Mouse (Mus musculus): ENCODE measurements around the gene Slc35b1. TPM values are rescaled to one million over a fixed set of nuclear protein-coding genes. Genes with fewer than 3 reads are reported as not detected.
A peak's percentile ranks its signal among the peaks of the same experiment; 100 is the strongest.
"Not testable (repeated sequence)": the region's sequence is repeated elsewhere in the genome, so short reads cannot be mapped to it uniquely, and the experiment has no call there.

Slc35b1 gene
- total RNA-seq, 2 experiments from 2014 or later: 70.3 to 75.0 TPM

DNA sequence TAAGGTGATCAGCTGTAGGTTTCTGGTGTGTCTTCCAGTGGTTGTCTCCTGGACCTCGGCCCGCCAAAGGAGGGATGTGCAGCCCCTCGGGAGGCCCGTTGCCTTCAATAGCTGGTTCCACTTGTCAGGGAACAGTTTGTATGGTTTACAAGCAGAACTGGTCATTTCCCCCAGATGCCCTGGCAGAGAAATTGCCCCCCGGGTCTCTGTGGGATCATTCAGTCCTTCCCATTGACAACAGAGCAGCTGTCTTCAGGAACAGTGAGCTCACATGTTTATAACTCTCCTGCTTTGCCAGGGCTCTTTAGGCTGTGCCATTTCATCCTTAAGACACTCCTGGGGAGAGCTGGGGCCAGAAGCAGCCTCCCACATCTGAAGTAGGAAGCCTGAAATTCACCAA is 9.6 kb downstream of the Slc35b1 start:
- no peak for DNase-seq

DNA sequence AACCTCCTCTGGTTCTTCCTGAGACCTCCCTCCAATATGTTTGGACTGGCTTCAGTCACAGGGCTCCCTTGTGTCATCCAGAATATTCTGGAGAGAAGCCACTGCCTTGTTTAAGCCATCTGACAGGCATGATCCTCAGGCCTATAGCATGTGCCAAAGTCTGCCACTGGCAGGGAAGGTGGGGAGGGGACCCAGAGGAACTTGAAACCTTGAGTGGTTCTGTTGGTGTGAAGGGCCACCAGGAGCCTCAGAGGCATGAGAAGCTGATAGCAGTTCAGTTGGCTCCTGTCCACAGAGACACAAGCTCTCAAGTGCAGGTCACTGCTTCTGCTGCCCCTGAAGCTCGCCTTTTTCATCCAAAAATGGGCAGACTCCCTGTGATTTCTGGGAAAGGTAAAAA is 12.1 kb downstream of the Slc35b1 start:
- no peak for DNase-seq

DNA sequence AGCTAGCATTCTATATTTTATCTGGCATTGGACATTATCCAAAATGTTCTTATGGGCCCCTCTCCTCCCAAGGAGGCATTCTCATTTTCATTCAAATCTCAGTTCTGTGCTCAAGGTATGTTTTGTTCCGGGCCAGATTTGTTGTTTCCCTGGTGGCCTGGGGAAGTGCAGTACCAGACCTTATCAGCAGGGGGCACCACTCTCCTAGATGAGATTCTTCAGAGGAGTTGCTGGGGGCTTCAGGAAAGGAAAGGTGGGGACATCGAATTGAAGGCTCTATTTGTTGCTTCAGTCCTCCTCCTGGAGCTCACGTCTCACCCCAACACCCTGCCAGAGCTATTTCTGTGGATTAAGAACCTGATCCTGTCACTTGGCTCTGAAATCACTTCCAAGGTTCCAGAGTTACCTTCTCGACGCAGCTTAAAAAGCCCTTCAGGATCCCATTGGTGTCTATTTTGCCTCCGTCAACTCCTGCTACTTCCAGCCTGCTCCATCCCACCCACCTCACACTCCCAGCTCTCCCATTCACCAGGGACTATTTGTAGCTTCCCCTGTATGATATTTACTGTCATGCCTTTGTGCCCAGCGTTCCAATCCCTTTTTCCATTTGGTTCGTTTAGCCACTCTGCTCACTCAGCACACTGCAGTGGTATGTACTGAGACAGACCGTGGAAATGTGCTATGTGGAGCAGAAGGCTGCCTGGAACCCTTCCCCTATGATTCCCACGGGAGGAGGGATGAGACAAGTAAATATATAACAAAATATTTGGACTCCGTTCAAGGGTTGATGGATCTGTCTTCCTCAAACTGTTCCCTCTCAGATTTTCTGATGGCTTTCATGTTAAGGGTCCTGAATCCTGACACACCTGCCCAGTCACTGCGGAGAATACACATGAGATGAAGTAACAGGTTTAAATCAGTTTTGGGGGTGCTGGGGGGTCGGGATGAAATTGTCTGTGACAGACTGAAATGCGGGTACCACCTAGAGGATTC is 13.6 kb downstream of the Slc35b1 start:
- DNase-seq: peak; percentile 76 to 80

DNA sequence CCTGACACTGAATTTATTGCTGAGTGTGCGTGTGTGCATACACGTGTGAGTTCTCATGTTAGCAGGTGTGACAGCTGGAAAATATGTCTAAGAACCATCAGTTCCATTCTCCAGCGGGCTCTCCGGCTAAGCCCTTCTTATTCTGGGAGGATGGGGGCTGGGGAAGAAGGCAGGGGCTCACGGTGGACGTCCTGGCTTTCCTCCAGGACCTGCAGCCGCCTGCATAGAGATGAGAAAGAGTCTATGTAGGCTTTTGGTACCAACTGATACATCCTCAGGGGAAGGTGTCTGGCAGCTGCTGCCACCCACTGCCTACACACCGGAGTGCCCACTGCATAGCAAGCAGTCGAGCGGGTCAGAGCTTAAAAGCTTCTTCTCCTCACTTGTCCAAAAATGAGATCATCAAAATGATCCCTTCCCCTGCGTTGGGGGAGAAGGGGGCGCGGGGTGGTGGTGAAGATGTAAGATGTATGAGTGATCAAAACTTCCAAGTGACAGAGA is 15.1 kb downstream of the Slc35b1 start:
- DNase-seq: no peak

DNA sequence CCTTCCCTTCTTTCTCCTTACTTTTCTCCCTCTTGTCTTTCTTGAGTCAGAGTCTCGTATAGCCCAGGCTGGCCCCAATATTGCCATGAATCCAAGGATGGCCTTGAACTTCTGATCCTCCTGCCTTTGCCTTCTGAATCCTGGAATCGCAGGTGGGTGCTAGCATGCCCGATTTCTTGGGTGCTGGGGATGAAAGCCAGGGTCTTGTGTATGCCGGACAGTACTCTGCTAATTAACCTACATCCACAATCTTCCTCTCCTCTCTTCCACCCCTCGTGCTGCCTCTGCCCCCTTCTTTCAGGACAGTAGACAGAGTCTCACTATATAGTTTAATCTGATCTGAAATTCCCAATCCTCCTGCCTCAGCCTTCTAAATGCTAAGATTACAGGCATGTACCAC is 17.1 kb downstream of the Slc35b1 start:
- no peak for DNase-seq

DNA sequence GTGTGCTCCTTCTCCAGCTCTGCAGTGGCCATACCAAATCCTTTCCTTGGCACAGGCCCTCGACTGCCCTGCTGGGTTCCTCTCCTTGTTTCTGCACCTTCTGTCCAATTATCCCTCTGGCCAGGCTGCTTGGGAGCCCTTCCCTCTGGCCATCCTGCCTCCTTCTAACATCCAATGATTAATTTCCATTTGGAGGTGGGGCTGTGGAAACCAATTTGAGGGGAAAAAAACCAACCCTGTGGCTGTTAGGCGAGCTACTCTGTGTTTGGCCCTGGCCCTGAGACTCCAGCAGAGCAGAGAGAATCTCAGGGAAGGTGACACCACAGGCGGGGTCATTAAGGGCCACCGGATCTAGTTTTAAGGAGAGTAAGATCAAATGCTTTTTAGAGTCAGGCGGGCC is 17.7 kb downstream of the Slc35b1 start:
- peak; percentile 47 to 61 for DNase-seq

DNA sequence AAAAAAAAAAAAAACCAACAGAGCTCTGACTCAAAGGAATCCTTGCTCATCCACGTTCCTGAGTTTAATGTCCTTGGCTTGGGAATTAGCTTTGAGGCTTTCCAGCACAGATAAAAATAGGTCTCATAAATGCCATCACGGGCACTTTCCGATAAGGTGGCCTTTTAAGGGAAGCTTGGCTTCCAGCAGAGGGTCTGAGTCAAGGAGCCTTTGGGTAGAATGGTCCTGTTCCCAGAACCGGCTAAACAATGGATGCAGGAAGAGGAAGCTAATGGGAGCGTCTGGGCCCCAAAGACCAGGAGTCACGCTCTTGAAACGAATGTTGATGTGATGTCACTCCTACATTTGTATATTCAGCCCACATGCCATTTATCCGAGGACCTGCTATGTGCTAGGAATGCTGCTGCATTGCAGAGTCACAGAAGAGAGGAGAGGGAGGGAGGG is 18.2 kb downstream of the Slc35b1 start:
- peak; percentile 65 to 66 for DNase-seq

DNA sequence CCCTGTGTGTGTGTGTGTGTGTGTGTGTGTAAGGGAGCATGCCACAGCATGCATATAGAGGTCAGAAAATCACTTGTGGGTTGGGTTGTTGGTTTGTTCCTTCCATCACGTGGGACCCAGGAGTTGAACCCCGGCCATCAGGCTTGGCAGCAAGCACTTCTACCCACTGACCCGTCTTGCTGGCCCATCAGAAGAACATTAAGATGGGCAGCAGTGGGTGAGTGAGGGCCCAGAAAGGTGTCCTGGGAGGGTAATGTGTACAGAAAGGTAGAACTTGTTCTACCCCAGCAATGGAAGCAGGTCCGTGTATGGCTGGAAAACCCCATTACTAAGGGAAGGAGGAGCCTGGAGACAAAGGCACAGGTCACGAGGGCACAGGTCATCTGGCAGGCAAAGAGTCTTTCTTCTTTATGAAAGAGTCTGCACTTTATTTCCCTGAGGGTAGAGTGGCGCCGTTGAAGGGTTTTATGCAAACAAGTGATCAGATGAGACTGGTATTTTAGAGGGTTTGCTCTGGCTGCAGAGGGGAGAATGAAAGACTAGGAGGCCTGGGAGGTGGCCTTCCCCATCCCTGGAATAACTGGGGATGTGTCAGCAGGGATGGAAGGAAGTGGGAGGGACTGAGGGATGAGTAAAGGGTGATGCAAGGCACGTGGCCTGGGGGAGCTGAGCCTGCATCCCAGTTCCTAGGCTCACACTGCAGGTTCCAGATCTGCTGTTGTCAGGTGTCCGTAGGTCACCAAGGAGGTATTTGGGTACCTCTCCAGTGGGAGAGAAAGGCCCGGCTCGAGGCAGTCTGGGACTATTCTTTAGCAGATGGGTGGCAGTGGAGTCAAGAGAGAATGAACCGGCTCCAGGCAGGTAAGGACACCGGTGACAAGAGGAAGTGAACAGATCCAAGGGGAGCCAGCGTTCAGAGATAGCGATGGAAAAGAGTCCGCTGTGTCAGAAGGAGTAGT is 19.2 kb downstream of the Slc35b1 start:
- DNase-seq: peak; percentile 60 to 61

DNA sequence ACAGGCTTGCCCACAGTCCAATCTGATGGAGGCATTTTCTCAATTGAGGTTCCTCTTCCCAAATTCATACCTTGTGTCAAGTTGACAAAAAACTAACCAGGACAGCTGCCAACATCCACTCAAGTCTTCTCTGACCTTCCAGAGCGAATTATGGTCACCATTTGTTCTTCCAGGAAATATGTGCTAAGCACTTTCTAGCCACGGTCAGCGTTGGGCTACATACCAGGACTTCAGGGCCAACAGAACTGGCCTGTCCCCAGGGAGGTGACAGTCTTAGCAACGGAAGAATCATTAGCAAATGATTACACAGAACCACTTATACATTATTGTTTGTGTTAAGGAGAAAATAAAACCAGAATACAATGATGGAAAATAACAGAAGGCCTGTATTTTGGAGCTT is 21.3 kb downstream of the Slc35b1 start:
- peak; percentile 24 to 52 for DNase-seq

DNA sequence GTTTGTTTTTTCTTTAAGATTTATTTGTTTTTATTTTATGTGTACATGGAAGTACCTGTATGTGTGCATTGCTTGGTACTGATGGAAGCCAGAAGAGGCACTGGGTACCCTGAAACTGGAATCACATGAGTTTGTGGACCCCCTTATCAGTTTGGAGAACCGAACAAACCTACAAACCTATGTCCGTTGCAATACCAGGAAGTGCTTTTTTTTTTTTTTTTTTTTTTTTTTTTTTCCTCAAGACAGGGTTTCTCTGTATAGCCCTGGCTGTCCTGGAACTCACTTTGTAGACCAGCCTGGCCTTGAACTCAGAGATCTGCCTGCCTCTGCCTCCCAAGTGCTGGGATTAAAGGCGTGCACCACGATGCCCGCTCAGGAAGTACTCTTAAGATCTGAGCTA is 21.9 kb downstream of the Slc35b1 start:
- not testable (repeated sequence) for DNase-seq

DNA sequence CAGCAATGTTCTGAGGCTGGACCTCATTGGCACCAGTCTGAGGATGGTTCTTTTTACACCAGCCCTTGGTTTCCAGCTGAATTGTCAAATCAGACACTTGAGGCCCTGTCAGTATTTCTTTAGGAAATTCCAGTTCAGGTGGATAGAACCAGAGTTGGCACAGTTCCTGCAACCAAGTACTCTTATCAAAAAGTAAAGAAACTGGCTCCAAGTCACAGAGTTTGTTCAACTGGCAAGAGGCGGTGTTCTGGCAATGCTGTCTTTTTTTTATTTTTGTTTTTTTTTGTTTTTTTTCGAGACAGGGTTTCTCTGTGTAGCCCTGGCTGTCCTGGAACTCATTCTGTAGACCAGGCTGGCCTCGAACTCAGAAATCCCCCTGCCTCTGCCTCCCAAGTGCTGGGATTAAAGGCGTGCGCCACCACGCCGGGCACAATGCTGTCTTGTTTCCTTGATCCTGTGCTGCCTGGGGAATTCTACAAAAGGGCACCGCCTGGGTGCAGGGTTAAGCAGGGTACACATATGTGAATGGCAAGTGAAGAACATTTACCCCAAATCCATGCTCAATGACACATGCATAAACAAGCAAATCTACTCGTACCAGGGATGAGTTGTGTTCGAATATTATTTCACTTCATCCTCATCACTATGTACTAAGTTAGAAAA is 25.1 kb downstream of the Slc35b1 start:
- DNase-seq: no peak

DNA sequence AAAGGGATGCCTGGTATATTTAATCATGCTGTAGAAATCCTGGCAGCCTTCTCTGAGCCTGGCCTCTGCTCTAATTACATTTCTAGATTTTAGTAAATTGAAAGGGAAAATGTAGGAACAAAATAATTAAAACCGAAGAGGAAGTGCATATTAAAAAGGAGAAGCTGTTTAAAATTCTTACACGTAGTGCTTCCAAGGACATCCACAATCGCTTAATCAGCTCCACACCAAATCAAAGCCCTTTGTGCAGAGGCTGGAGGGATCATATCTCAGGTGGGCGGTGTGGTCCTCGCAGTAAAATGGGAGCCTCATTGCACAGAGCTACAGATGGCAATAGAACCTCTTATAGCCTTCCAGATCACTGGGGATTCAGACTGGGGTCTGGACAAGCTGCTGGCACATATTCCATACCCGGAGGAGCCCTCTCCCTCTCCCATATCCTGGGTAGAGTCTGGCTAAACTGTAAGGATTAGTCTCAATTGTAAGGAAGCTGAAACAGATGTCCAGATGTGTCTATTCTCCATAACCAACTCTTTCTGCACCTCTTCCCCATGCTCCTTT is 27.0 kb downstream of the Slc35b1 start:
- no peak for DNase-seq

DNA sequence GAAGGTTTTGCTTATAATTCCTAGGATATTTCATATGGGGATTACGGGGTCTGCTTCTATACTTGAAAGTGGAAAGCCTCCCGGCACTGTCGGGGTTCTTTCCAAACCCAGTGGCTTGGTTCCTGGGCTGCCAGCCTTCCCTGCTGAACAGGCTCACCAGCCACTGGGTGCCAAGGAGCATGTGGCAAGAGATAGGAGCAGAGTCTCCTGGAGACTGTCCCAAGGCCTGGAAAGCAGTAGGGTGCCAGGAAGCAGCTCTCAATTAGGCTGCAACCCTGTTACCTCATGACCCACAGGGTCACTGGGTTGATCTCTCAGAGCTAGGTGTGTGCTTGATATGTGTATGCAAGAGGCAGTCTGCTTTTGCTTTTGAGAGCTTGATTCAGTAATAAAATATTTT is 28.1 kb downstream of the Slc35b1 start:
- DNase-seq: peak; percentile 77 to 84

DNA sequence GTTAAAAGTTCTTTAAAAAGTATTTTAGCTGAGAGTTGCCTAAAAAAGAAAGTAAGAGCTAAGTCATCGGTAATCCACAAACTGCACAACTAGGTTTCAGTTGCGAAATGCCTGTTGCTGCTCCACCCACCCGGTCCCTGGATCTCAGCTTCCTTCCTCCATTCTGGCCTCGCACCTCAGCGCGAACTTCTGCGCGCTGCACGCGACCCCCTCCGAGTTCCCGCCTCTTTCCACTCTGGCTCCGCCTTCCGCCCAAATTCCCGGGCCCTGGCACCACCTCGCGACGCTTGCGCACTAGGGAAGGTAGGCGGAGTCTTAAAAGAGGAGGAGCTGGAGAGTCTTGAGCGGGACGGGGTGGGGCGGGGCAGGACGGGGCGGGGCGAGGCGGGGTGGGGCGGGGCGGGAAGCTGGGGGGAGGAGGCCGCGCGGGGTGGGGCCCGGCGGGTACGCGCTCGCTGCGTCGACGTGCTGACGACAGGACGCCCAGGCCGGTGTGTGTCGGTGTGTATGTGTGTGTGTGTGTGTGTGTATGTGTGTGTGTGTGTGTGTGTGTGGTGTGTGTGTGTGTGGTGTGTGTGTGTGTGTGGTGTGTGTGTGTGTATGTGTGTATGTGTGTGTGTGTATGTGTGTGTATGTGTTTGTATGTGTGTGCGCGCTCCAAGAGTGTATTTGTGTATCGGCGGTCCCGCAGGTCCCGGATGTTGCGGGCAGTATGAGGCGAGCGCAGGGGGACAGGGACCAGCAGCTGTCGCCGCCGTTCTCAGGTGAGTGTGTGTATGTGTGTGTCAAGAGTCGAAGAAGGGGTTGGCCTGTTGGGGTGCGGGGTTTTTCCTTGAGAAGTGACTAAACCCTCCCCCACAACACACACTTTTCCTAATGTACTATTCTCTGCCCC is 29.4 kb downstream of the Slc35b1 start, which contains the start of gene Spop:
Spop (plus strand) TSS at position 440 of the 895 bp plus-strand sequence.
- DNase-seq: peak; percentile 95

DNA sequence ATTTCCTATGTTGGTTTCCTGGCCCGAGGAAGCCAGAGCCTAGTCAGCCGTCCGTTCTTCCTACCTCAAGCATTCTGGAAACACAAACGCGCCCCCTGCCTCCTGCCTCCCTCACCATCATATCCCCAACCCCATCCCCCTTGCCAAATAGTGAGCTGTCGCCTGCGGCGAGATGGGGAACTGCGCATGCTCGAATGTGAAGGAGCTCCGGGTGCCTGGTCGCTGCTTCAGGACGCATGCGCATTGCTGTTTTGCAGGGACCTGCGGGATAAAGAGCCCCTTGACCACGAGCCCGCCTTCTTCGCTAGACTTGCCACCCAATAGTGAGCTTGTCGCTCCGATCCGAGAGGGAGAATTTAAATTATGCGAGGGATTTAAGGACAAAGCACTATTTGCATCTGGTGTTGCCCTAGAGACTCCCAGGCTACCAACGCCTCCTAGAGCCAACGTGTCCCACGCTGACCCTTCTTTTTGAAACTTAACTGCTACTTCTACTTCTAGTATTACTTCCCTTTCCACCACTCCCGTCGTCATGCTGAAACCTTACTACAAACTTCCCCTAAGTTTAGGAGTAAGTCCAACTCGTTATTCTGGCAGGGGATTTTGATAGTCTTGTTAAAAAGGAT is 30.2 kb downstream of the Slc35b1 start:
- DNase-seq: peak; percentile 96

DNA sequence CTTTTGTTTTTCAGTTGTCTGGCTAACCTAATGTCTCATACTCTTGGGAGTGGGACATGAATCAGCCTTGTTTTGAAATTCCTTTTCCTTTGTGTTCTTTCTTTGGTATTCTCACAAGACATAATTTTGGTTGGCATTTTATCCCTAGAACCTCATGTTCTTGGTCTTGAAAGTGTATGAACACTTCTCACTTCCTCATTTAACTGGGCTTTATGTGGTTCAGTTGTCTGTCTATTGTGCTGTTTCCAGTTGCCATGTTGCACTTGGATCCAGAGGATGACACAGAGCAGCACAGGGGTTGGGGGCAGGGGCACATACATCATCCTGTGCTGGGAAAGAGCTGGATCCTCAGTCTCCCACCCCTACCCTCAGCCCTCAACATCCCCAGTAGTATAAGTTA is 31.4 kb downstream of the Slc35b1 start:
- no peak for DNase-seq

DNA sequence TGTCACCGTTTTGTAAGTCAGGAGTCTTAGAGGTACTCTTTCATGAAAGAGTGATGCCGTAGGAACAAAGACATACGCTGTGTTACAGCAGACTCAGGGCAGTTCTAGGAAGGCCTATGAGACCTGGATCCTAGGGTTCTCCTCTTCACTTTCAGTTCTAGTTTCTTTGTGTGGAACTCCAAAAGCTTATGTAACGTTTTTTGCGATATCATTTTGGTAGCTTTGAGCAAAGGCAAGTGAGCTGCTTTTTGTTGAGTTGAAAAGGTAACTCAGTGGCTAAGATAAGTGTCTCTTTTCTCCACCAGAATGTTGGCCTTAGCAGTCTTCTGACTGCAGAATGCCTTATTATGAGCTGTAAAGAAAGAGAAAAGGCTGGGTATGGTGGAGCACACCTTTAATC is 32.8 kb downstream of the Slc35b1 start:
- DNase-seq: no peak

DNA sequence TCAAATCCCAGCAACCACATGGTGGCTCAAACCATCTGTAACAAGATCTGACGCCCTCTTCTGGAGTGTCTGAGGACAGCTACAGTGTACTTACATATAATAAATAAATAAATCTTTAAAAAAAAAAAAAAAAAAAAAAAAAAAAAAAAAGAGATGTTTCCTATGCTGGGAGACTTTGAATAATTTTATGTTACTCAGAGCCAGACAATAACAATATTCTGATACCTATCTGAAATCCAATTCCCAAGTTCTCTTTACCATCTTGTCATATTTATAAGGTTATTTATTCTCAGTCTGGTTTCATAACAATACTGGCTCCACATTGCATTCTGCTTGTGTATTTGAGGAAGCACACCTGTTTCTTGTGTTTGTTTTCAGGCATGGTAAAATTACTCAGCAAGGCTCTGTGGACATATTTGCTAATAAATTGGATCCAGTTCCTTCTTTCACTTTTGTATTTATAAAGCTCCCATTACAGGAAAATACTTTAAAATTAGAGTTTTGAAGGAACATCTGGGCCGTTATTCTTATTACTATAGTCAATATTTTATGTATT is 36.5 kb downstream of the Slc35b1 start:
- no peak for DNase-seq

DNA sequence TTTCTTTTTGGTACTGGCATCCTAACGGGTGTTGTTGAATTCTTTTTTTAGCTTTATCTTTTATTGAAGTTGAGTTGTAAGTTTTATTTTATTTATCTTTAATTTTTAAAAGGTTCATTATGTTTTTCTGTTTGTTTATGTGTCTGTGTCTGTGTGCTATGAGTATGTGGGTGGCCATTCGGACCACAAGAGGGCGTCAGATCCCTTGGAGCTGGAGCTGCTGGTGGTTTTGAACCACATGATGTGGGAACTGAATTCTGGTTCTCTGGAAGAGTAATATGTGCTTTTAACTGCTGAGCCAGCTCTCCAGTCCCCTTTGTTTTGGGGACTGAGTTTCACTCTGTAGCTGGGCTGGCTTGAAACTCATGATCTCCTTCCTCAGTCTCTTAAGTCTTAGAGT is 39.0 kb downstream of the Slc35b1 start:
- no peak for DNase-seq

DNA sequence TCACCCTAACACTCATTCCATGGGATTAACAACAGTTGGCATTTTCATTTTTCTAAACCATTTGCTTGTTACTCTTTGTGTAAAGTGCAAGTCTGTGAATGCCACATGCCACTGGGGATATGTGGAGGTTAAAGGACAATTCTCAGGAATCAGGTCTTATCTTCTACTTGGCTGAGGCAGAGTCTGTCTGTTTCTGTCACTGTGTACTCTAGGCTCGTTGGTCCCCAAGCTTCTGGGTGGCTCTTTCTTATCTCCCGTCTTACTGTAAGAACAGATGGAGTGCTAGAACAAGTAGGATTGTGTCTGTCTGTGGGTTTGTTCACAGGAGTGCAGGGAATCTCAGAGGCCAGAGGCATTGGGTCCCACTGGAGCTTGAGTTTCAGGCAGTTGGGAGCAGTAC is 46.9 kb downstream of the Slc35b1 start:
- DNase-seq: no peak

All from adrenal gland, postnatal 36 days (tissue).